Mouse (Mus musculus): ENCODE measurements at regions not wholly inside any gene's neighbourhood (a gene's known extent, or its start where the extent isn't known, plus 50 kb on each side); places are given as distances from the start of the nearest gene placed in this dataset.
A peak's percentile ranks its signal among the peaks of the same experiment; 100 is the strongest.

DNA sequence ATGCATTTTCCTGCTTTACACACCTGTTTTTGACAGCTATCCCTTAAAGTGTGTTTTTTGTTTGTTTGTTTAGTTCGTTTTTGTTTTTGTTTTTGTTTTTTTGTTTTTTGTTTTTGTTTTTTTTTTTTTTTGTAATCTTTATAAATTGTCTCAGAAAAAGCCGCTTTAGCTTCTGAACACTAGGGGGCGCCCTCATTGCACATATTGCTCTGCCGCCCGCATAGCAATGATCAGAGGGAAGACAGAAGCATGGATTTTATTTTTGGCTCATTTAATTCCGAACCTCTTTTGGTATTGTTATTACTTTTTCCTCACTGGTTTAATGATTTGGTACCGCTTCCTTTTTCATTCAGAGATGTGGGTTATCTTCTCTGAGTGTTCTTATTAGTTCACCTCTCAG is 569.9 kb upstream of the Gm10800 start:
- peak; percentile 74 for DNase-seq

Data from right cerebral cortex, postnatal 4 days (tissue).